Mouse (Mus musculus): ENCODE results near the gene Pik3r5. TPM values are rescaled to one million over a fixed set of nuclear protein-coding genes. Genes with fewer than 3 reads are reported as not detected.

Pik3r5 gene
- polyA plus RNA-seq, 1 experiment from 2014 or later: 1.6 TPM

DNA sequence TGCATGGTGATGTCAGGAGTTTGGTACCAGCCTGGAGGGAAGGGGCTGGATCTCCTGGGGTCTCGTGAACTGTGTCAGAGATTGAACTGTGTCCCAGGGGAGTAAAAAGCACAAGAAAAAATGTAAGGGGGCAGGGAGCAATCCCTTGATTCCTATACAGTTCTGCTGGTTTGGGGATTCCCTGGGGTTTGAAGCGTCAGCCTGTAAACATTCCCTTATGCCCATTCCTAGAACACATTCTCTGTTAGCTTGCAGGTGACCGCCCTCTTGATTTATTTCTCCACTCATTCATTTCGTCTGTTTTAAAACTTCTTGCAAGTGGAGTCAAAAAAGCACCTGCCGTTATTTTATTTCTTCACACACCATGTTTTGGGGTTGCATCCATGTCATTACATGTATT, 27.1 kb downstream of the Pik3r5 start:
- H3K9ac ChIP-seq: no peak overlapping the region
- WGBS: 84% methylated on average over 5 of the region's 5 CpGs
- H3K4me3 ChIP-seq: no peak overlapping the region
- no peaks in the 10 kb centered on the region for H3K36me3 ChIP-seq
- H3K4me2 ChIP-seq: no peak overlapping the region
- H3K9me3 ChIP-seq: no peaks in the 10 kb centered on the region
- H3K27me3 ChIP-seq: no peaks in the 10 kb centered on the region
- no peak overlapping the region for H3K27ac ChIP-seq (replicated peaks)
- no peak for ATAC-seq (ENCODE audit: low read depth)
- H3K4me1 ChIP-seq (replicated peaks): no peaks in the 10 kb centered on the region

- 93% methylated on average over 5 of the region's 5 CpGs for WGBS
- Histone ChIP-seq H3K27ac (replicated peaks) (no peak overlapping the region), H3K4me2 (no peak overlapping the region), H3K4me1 (replicated peaks) (no peaks in the 10 kb centered on the region), H3K4me3 (no peak overlapping the region), H3K27me3 (no peaks in the 10 kb centered on the region), H3K36me3 (no peaks in the 10 kb centered on the region), H3K9ac (no peak overlapping the region), H3K9me3 (no peaks in the 10 kb centered on the region)
- ATAC-seq (ENCODE audit: low read depth): no peak
Observed at GRCm38 (mm10) chr11:68459486-68459885, 27.6 kb downstream of the Pik3r5 start.

GRCm38 (mm10) chr11:68462716-68463115, 30.8 kb downstream of the Pik3r5 start:
- WGBS: 87% methylated on average over 3 of the region's 3 CpGs
- H3K27ac ChIP-seq (replicated peaks): no peak overlapping the region
- no peaks in the 10 kb centered on the region for H3K36me3 ChIP-seq
- H3K27me3 ChIP-seq: no peaks in the 10 kb centered on the region
- H3K9ac ChIP-seq: no peak overlapping the region
- no peaks in the 10 kb centered on the region for H3K4me1 ChIP-seq (replicated peaks)
- ATAC-seq (ENCODE audit: low read depth): no peak
- H3K4me3 ChIP-seq: no peak overlapping the region
- no peaks in the 10 kb centered on the region for H3K9me3 ChIP-seq
- H3K4me2 ChIP-seq: no peak overlapping the region

GRCm38 (mm10) chr11:68464260-68464659, 32.3 kb downstream of the Pik3r5 start:
- no peak for ATAC-seq (ENCODE audit: low read depth)
- H3K4me2 ChIP-seq: no peak overlapping the region
- no peak overlapping the region for H3K9ac ChIP-seq
- H3K4me3 ChIP-seq: no peak overlapping the region
- H3K36me3 ChIP-seq: no peaks in the 10 kb centered on the region
- H3K27ac ChIP-seq (replicated peaks): no peak overlapping the region
- WGBS: 82% methylated on average over 5 of the region's 5 CpGs
- H3K27me3 ChIP-seq: no peaks in the 10 kb centered on the region
- no peaks in the 10 kb centered on the region for H3K9me3 ChIP-seq
- H3K4me1 ChIP-seq (replicated peaks): no peaks in the 10 kb centered on the region

DNA sequence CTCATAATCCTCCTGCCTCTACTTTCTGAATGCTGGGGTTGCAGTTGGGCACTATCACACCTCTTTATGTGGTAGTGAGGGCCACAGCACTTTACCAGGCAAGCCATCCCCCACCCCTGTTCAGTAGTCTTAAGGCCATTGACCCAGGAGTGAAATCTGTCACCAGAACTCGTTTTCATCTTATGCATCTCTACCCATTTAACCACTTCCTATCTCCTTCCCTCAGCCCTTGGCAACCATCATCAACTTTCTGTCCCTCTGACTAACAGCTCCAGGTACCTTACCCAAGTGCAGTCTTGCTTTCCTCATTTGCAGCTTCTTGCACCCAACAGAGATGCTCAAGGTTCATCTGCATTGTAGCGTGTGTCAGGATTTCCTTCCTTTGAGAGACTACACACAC, 33.2 kb downstream of the Pik3r5 start:
- no peaks in the 10 kb centered on the region for H3K4me1 ChIP-seq (replicated peaks)
- no peaks in the 10 kb centered on the region for H3K36me3 ChIP-seq
- H3K4me2 ChIP-seq: no peak overlapping the region
- WGBS: 88% methylated on average over 2 of the region's 2 CpGs
- ATAC-seq (ENCODE audit: low read depth): no peak
- H3K4me3 ChIP-seq: no peak overlapping the region
- H3K9ac ChIP-seq: no peak overlapping the region
- no peak overlapping the region for H3K27ac ChIP-seq (replicated peaks)
- no peaks in the 10 kb centered on the region for H3K27me3 ChIP-seq
- H3K9me3 ChIP-seq: no peaks in the 10 kb centered on the region

DNA sequence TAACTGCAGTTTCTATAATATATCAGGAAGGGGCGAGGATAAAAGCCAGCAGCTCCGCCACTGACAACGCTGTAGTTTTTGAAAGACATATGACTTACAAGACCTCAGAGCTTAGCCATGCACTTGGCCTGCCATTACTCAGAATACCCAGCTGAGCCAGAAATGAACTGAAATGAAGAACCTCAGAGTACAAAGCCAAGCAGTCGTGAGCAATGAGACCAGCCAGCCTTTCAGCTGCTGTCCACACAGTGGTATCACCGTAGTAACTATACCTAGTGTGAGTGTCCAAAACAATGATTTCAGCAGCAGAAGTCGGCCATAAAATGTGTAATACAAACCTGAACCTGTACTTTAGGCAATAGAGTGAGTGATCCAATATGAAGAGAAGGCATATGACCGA, 35.5 kb downstream of the Pik3r5 start:
- no peak for ATAC-seq (ENCODE audit: low read depth)
- H3K4me1 ChIP-seq (replicated peaks): no peaks in the 10 kb centered on the region
- no peaks in the 10 kb centered on the region for H3K36me3 ChIP-seq
- no peaks in the 10 kb centered on the region for H3K9me3 ChIP-seq
- H3K4me3 ChIP-seq: no peak overlapping the region
- 82% methylated on average over 7 of the region's 7 CpGs for WGBS
- H3K4me2 ChIP-seq: no peak overlapping the region
- no peaks in the 10 kb centered on the region for H3K27me3 ChIP-seq
- no peak overlapping the region for H3K9ac ChIP-seq
- H3K27ac ChIP-seq (replicated peaks): no peak overlapping the region

DNA sequence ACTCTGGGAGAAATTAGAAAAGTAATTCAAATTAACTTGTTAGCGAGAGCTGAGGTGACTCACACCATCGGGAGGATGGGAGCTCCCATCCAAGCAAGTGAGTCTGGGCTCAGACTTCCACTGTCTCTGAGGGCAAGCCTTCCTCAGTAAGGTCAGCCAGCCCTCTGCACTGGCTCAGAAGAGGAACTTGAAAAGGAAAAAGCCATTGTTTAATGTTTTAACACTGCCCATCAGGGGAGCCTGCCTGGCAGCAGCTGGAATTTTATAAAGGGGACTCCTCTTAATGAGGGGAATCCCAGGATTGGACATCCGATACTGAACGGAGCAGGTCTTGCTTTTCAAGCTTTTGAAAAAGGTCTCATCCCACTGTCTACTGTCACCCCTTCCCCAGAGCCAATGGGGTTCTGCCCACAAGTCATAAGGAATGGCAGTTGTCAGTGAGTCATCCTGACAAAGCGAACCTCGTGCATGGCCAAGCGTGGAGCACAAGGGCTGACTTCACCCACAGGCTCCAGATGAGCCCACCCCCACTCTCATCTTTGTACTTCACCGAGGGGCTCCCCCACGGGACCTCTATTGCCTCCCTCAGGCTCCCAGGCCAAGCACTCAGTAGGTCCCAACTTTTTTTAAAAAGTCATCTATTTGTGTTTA, 36.2 kb downstream of the Pik3r5 start:
- Histone ChIP-seq H3K27ac (replicated peaks) (no peak overlapping the region), H3K4me2 (no peak overlapping the region), H3K9ac (no peak overlapping the region), H3K36me3 (no peaks in the 10 kb centered on the region), H3K9me3 (no peaks in the 10 kb centered on the region), H3K27me3 (no peaks in the 10 kb centered on the region), H3K4me3 (no peak overlapping the region), H3K4me1 (replicated peaks) (no peaks in the 10 kb centered on the region)
- WGBS: 64% methylated on average over 9 of the region's 9 CpGs
- ATAC-seq (ENCODE audit: low read depth): no peak

DNA sequence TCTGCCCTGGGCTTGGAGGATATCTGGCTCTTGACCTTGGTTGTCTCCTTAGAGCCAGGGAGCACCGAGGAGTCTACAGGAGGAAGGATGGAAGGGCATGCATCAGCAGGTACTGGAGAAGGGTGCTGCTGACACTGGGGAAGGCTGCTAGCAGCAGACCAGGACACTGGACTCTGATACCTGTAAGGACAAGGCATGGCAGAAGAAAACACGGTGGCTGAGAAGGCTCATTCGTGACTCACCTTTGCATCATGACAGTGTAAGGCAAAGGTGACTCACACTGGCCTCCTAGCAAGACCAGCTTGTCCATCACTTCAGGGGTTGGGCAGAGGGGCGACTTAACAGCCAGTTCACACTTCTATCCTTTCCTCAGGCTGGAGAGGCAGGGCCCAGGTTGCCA, 37.0 kb downstream of the Pik3r5 start:
- Histone ChIP-seq H3K27ac (replicated peaks) (no peak overlapping the region), H3K9me3 (no peaks in the 10 kb centered on the region), H3K9ac (no peak overlapping the region), H3K4me2 (no peak overlapping the region), H3K36me3 (no peaks in the 10 kb centered on the region), H3K4me3 (no peak overlapping the region), H3K27me3 (no peaks in the 10 kb centered on the region), H3K4me1 (replicated peaks) (no peaks in the 10 kb centered on the region)
- WGBS: 84% methylated on average over 4 of the region's 4 CpGs
- ATAC-seq (ENCODE audit: low read depth): no peak

DNA sequence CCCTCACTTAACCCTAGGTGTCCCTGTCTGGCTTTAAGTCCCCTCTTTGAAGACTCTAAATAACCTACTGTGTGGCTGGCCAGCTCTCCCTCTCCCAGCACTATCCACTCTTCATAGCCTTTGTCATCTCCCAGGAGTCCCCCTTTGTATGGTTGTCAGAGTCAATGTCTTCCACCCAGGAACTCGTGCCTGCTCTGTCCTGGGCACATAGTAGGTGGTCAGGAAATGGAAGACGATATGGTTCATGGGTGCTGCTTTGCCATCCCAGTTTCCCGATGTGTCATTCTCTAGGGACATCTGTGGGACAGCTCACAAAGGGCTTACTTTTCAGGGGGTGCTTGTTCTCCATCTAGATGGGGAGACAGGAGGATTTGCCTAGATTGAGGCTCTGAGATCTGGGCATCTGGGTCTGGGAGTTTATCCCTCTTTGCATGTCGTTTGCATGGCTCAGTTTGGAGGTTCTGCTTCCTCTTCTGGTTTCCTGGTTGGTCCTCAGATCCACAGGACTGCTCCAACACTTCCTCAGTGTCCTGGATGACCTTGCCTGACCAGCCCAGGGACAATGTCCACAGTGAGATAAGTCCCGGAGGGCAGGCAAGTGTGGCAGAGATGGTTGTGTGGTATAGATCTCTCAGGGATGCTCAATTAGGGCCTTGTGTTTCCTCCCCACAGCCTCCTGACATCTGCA, 40.4 kb downstream of the Pik3r5 start:
- H3K36me3 ChIP-seq: no peaks in the 10 kb centered on the region
- no peak for ATAC-seq (ENCODE audit: low read depth)
- 80% methylated on average over 5 of the region's 5 CpGs for WGBS

DNA sequence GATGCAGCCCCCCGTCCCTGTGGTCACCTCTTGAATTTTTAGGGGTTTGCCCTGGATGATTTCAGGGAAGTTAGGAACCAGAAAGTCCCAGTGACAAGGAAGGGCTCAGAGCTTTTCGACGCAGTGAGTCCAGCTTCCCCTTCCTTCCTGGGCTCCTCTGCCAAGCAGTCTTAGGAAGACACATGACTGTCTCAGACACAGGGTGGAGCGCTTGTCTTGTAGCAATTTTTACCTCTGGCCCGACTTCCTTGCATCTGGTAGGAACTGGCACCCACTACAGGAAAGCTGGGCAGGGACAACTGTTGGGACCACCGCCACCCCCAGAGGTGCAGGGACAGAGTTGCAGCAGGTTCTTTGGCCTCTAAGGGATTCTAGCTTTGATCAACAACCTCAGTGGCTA, 42.7 kb downstream of the Pik3r5 start:
- WGBS: 87% methylated on average over 6 of the region's 6 CpGs
- Histone ChIP-seq H3K4me2 (no peak overlapping the region), H3K4me1 (replicated peaks) (no peaks in the 10 kb centered on the region), H3K4me3 (no peak overlapping the region), H3K27me3 (no peaks in the 10 kb centered on the region), H3K27ac (replicated peaks) (no peak overlapping the region), H3K9ac (no peak overlapping the region), H3K36me3 (no peaks in the 10 kb centered on the region), H3K9me3 (no peaks in the 10 kb centered on the region)
- ATAC-seq (ENCODE audit: low read depth): no peak

More for the DNA sequence above, 40.4 kb downstream of the Pik3r5 start:
- no peak overlapping the region for H3K4me2 ChIP-seq
- no peak overlapping the region for H3K9ac ChIP-seq
- H3K27ac ChIP-seq (replicated peaks): no peak overlapping the region
- H3K4me1 ChIP-seq (replicated peaks): no peaks in the 10 kb centered on the region
- H3K27me3 ChIP-seq: no peaks in the 10 kb centered on the region
- H3K4me3 ChIP-seq: no peak overlapping the region
- H3K9me3 ChIP-seq: no peaks in the 10 kb centered on the region

GRCm38 (mm10) chr11:68475676-68476075, 43.8 kb downstream of the Pik3r5 start:
- H3K27me3 ChIP-seq: no peaks in the 10 kb centered on the region
- WGBS: 92% methylated on average over 7 of the region's 7 CpGs
- no peak for ATAC-seq (ENCODE audit: low read depth)

GRCm38 (mm10) chr11:68477661-68478060, 45.7 kb downstream of the Pik3r5 start:
- no peaks in the 10 kb centered on the region for H3K27me3 ChIP-seq
- H3K4me3 ChIP-seq: no peak overlapping the region
- 89% methylated on average over 6 of the region's 6 CpGs for WGBS
- no peak overlapping the region for H3K4me2 ChIP-seq
- H3K36me3 ChIP-seq: no peaks in the 10 kb centered on the region
- no peak for ATAC-seq (ENCODE audit: low read depth)
- no peaks in the 10 kb centered on the region for H3K4me1 ChIP-seq (replicated peaks)
- no peak overlapping the region for H3K27ac ChIP-seq (replicated peaks)
- no peak overlapping the region for H3K9ac ChIP-seq
- H3K9me3 ChIP-seq: no peaks in the 10 kb centered on the region

More at GRCm38 (mm10) chr11:68475676-68476075, 43.8 kb downstream of the Pik3r5 start:
- Histone ChIP-seq H3K4me1 (replicated peaks) (no peaks in the 10 kb centered on the region), H3K9ac (no peak overlapping the region), H3K36me3 (no peaks in the 10 kb centered on the region), H3K4me2 (no peak overlapping the region), H3K27ac (replicated peaks) (no peak overlapping the region), H3K9me3 (no peaks in the 10 kb centered on the region), H3K4me3 (no peak overlapping the region)

GRCm38 (mm10) chr11:68478574-68478981, 46.7 kb downstream of the Pik3r5 start:
- Histone ChIP-seq H3K9me3 (no peaks in the 10 kb centered on the region), H3K9ac (no peak overlapping the region), H3K27me3 (no peaks in the 10 kb centered on the region), H3K4me3 (no peak overlapping the region), H3K36me3 (no peaks in the 10 kb centered on the region), H3K27ac (replicated peaks) (no peak overlapping the region), H3K4me2 (no peak overlapping the region), H3K4me1 (replicated peaks) (no peaks in the 10 kb centered on the region)
- 81% methylated on average over 3 of the region's 3 CpGs for WGBS
- ATAC-seq (ENCODE audit: low read depth): no peak

Data from neural tube, embryonic 13.5 days (tissue).